Mouse (Mus musculus): ENCODE data around the gene Olfr329-ps. TPM values are rescaled to one million over a fixed set of nuclear protein-coding genes. Genes with fewer than 3 reads are reported as not detected.
"Not testable (repeated sequence)": the region's sequence is repeated elsewhere in the genome, so short reads cannot be mapped to it uniquely, and the experiment has no call there.

Olfr329-ps gene
- polyA plus RNA-seq, 1 experiment from 2014 or later: not detected

DNA sequence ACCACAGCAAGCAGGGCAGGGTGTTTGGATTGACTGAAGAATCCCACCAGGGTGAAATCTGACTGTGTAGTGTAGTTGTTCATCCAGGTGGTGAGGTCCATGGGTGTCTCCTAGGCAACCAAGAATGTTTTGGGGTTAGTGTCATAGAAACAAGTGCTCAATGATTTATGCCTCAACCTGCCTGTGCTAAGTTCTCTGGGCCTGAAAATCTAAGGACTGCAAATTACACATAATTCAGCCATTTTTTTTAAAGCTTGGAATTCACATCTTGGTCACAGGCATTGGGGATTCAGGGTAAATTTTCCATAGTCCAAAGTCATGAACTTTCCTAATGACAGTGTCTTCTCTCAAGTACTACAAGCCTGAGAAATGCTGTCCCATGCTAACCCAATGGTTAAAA, 43.8 kb downstream of the Olfr329-ps start, which contains the start of gene Olfr331:
TSS of gene Olfr331 (minus strand) at position 101 of the 400 bp plus-strand sequence.
- not testable (repeated sequence) for H3K4me2 ChIP-seq; H3K9me3 ChIP-seq; H3K27me3 ChIP-seq; H3K36me3 ChIP-seq (replicated peaks); H3K4me3 ChIP-seq (replicated peaks); H3K27ac ChIP-seq; ATAC-seq (ENCODE audit: low FRiP score); H3K9ac ChIP-seq; H3K4me1 ChIP-seq

GRCm38 (mm10) chr11:58499290-58499689, 46.9 kb downstream of the Olfr329-ps start:
- no peak overlapping the region for H3K4me3 ChIP-seq (replicated peaks)
- ATAC-seq (ENCODE audit: low FRiP score): no peak
- H3K4me2 ChIP-seq: no peak overlapping the region
- no peaks in the 10 kb centered on the region for H3K27me3 ChIP-seq
- H3K36me3 ChIP-seq (replicated peaks): no peaks in the 10 kb centered on the region
- WGBS: 63% methylated on average over 3 of the region's 3 CpGs
- no peaks in the 10 kb centered on the region for H3K4me1 ChIP-seq
- H3K9ac ChIP-seq: no peak overlapping the region
- H3K9me3 ChIP-seq: no peaks in the 10 kb centered on the region
- H3K27ac ChIP-seq: no peak overlapping the region

GRCm38 (mm10) chr11:58498761-58499160, 47.5 kb downstream of the Olfr329-ps start:
- no peaks in the 10 kb centered on the region for H3K4me1 ChIP-seq
- ATAC-seq (ENCODE audit: low FRiP score): no peak
- H3K9me3 ChIP-seq: no peaks in the 10 kb centered on the region
- no peak overlapping the region for H3K9ac ChIP-seq
- H3K27ac ChIP-seq: no peak overlapping the region
- no peaks in the 10 kb centered on the region for H3K36me3 ChIP-seq (replicated peaks)
- no peak overlapping the region for H3K4me3 ChIP-seq (replicated peaks)
- no peak overlapping the region for H3K4me2 ChIP-seq
- 84% methylated on average over 9 of the region's 9 CpGs for WGBS
- no peaks in the 10 kb centered on the region for H3K27me3 ChIP-seq

DNA sequence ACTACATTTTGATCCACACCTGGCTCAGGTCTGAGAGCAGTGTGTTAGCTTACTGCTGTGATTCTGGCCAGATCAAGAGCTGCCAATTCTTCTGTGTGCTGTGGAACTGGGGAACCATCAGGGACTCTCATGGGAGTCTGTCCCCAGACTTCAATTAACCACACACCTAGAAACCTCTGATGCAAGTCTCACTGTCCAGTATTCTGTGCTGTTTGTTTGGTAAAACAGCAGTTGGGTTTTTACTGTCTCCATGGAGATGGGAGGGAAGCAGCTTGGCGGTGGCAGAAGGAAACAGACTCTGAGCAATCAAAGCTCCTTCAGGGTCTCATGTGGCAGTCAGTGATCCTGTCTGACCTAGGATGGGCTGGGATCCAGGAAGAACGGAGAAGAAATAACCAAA, 53.8 kb downstream of the Olfr329-ps start, which contains the start of gene Olfr332:
TSS of gene Olfr332 (minus strand) at position 101 of the 400 bp plus-strand sequence.
- no peaks in the 10 kb centered on the region for H3K27me3 ChIP-seq
- WGBS: 87% methylated on average over 2 of the region's 2 CpGs
- no peak within 1 kb of the TSS for H3K4me2 ChIP-seq
- no peaks in the 10 kb centered on the region for H3K4me1 ChIP-seq
- H3K9ac ChIP-seq: no peak within 1 kb of the TSS
- no peaks in the 10 kb centered on the region for H3K9me3 ChIP-seq
- H3K36me3 ChIP-seq (replicated peaks): no peaks in the 10 kb centered on the region
- no peak within 1 kb of the TSS for H3K4me3 ChIP-seq (replicated peaks)
- ATAC-seq (ENCODE audit: low FRiP score): no peak
- no peak within 1 kb of the TSS for H3K27ac ChIP-seq

Other genes starting within 250 kb of the Olfr329-ps start
- 29.3 and 30.1 TPM in 2 replicates for gene Zfp692, start 239.4 kb downstream of the Olfr329-ps start, polyA plus RNA-seq (2016; fragmentation: Nextera tagmentation; extraction: Ambion mirVana)
- gene Zfp672, start 216.1 kb downstream of the Olfr329-ps start, polyA plus RNA-seq (2016; fragmentation: Nextera tagmentation; extraction: Ambion mirVana): 37.7 and 40.4 TPM in 2 replicates
- gene Sh3bp5l, start 215.7 kb downstream of the Olfr329-ps start, polyA plus RNA-seq (2016; fragmentation: Nextera tagmentation; extraction: Ambion mirVana): 45.2 and 51.0 TPM in 2 replicates
- not detected in 2 replicates for gene Lypd8, start 167.4 kb downstream of the Olfr329-ps start, polyA plus RNA-seq (2016; fragmentation: Nextera tagmentation; extraction: Ambion mirVana)
- gene 1810065E05Rik, start 125.3 kb downstream of the Olfr329-ps start, polyA plus RNA-seq (2016; fragmentation: Nextera tagmentation; extraction: Ambion mirVana): not detected in 2 replicates
- not detected in 2 replicates for gene Gm12253, start 113.9 kb downstream of the Olfr329-ps start, polyA plus RNA-seq (2016; fragmentation: Nextera tagmentation; extraction: Ambion mirVana)
- not detected in 2 replicates for gene Lypd9, start 93.5 kb downstream of the Olfr329-ps start, polyA plus RNA-seq (2016; fragmentation: Nextera tagmentation; extraction: Ambion mirVana)
- gene Olfr30, start 84.2 kb downstream of the Olfr329-ps start, polyA plus RNA-seq (2016; fragmentation: Nextera tagmentation; extraction: Ambion mirVana): not detected in 2 replicates
- not detected in 2 replicates for gene Olfr332, start 53.9 kb downstream of the Olfr329-ps start, polyA plus RNA-seq (2016; fragmentation: Nextera tagmentation; extraction: Ambion mirVana)
- gene Olfr331, start 43.9 kb downstream of the Olfr329-ps start, polyA plus RNA-seq (2016; fragmentation: Nextera tagmentation; extraction: Ambion mirVana): not detected in 2 replicates
- not detected in 2 replicates for gene Olfr330, start 11.6 kb downstream of the Olfr329-ps start, polyA plus RNA-seq (2016; fragmentation: Nextera tagmentation; extraction: Ambion mirVana)
- 0.06 TPM in 1 of 2 replicates, not detected in the other for gene Olfr328, start 9.2 kb upstream of the Olfr329-ps start, polyA plus RNA-seq (2016; fragmentation: Nextera tagmentation; extraction: Ambion mirVana)
- gene Olfr224, start 24.1 kb upstream of the Olfr329-ps start, polyA plus RNA-seq (2016; fragmentation: Nextera tagmentation; extraction: Ambion mirVana): not detected in 2 replicates
- not detected in 2 replicates for gene Olfr325, start 31.3 kb upstream of the Olfr329-ps start, polyA plus RNA-seq (2016; fragmentation: Nextera tagmentation; extraction: Ambion mirVana)
- not detected in 2 replicates for gene Olfr324, start 48.7 kb upstream of the Olfr329-ps start, polyA plus RNA-seq (2016; fragmentation: Nextera tagmentation; extraction: Ambion mirVana)
- not detected in 2 replicates for gene 2210407C18Rik, start 69.7 kb upstream of the Olfr329-ps start, polyA plus RNA-seq (2016; fragmentation: Nextera tagmentation; extraction: Ambion mirVana)
- not detected in 2 replicates for gene Olfr323, start 84.1 kb upstream of the Olfr329-ps start, polyA plus RNA-seq (2016; fragmentation: Nextera tagmentation; extraction: Ambion mirVana)
- 0.36 and 0.49 TPM in 2 replicates for gene Trim58, start 94.0 kb upstream of the Olfr329-ps start, polyA plus RNA-seq (2016; fragmentation: Nextera tagmentation; extraction: Ambion mirVana)
- not detected in 2 replicates for gene Olfr322, start 112.4 kb upstream of the Olfr329-ps start, polyA plus RNA-seq (2016; fragmentation: Nextera tagmentation; extraction: Ambion mirVana)
- not detected in 2 replicates for gene Olfr320, start 134.7 kb upstream of the Olfr329-ps start, polyA plus RNA-seq (2016; fragmentation: Nextera tagmentation; extraction: Ambion mirVana)
- 0.10 TPM in 1 of 2 replicates, not detected in the other for gene Olfr319, start 152.7 kb upstream of the Olfr329-ps start, polyA plus RNA-seq (2016; fragmentation: Nextera tagmentation; extraction: Ambion mirVana)
- gene Olfr318, start 177.6 kb upstream of the Olfr329-ps start, polyA plus RNA-seq (2016; fragmentation: Nextera tagmentation; extraction: Ambion mirVana): not detected in 2 replicates
- 0.27 TPM in 1 of 2 replicates, not detected in the other for gene Olfr317, start 192.8 kb upstream of the Olfr329-ps start, polyA plus RNA-seq (2016; fragmentation: Nextera tagmentation; extraction: Ambion mirVana)
- not detected in 2 replicates for gene Olfr316, start 206.3 kb upstream of the Olfr329-ps start, polyA plus RNA-seq (2016; fragmentation: Nextera tagmentation; extraction: Ambion mirVana)
- not detected in 2 replicates for gene Olfr315, start 226.8 kb upstream of the Olfr329-ps start, polyA plus RNA-seq (2016; fragmentation: Nextera tagmentation; extraction: Ambion mirVana)
- gene Olfr314, start 236.5 kb upstream of the Olfr329-ps start, polyA plus RNA-seq (2016; fragmentation: Nextera tagmentation; extraction: Ambion mirVana): not detected in 2 replicates